Mouse (Mus musculus): ENCODE measurements around the gene Zfp771.

Gene Zfp771

DNA sequence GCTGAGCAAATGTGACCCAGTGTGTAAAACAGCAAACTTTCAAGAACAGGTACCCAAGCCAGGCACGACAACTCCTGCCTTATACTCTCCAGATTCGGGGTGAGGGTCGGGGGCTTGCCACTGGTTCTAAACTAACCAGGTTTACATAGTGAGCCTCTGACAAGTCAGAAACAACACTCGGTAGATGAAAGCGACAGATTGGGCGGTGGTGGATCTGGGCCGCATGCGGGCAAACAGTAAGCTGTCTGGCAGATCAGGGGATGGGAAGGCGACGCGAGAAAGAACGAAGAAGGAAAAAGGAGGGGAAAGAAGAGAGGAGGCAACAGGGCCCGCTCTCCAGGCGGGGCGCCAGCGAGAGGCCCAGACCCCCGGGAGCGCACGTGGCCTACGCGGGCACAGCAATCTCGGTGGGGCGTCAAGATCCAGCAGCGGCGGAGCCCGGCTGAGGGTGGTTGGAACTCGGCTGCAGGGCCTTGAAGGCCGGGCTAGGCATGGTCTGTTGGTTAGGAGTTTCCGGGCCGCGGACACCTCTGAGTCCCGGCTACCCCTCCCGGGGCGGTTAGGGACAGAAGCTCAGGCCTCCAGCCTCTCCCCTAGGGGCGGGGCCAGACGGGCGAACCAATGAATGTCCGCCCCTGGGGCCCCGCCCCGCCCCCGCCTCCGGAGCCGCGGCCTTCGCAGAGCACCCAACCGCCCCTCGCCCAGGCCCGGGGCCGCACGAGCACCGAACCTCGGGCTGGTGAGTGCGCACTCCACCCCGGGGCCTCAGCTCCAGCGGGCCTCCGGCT lies at the start of gene Zfp771:
Gene Zfp771 (plus strand): TSS at position 405 of the 788 bp plus-strand sequence.
- DNase-seq, result peak; percentile 98

DNA sequence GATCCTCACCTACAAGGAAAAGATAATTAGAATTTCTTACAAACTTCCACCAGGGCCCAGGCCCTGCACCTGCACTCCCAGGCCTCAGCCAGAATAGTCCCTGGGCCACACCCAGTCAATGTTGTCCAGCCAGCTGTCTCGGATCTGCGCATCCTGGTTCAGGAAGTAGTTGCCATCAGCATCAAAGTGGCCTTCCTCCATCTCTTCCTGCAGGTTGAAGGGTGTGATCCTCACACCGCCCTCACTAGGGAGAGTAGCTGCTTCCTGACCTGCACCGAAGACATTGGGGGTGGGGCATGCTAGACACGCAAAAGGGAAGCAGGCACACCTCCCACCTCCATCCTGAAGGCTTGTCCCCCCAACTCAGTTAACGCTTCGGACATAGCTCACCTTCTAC lies 49.4 kb upstream of the Zfp771 start:
- DNase-seq, result no peak

DNA sequence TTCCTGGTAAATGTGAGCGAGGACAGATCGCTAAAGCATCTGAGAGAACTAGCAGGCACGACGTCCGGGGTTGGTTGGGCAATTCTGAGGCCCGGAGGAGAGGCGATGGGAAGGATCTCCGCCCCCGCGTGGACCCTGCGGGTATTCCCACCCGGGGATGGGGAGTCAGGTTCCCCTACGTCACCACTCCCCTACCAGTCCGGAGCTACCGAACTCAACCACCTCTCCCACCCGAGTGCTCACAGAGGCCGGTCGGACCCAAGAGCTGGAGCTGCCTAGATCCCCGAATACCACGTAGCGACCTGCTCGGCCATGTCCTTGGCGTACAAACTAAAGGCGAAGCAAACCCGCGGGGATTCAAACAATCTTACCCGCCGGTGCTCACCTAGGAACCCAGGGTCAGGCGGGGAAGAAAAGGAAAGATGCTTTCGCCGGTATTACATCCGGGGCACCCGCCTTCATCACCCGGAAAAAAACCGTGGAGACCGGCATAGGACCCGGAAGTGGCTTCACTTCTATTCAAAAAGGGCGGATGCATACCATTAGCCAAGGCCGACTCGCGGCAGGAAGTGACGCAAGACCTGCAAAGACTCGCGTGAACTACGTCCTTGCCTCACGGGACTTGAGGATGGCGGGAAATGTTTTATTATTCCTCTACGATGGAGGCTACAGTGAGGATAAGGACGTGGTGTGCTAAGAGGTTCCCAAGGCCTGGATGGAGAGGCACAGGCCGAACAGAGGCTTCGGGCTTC lies 48.4 kb upstream of the Zfp771 start, which contains the start of gene Cd2bp2:
Gene Cd2bp2 (minus strand): TSS at position 507 of the 752 bp plus-strand sequence.
- DNase-seq, result peak; percentile 98

GRCm38 (mm10) chr7:127196484-127196883 lies 47.6 kb upstream of the Zfp771 start:
- DNase-seq, result no peak

- peak; percentile 30 for DNase-seq
Observed at GRCm38 (mm10) chr7:127206606-127207005, 37.5 kb upstream of the Zfp771 start.

DNA sequence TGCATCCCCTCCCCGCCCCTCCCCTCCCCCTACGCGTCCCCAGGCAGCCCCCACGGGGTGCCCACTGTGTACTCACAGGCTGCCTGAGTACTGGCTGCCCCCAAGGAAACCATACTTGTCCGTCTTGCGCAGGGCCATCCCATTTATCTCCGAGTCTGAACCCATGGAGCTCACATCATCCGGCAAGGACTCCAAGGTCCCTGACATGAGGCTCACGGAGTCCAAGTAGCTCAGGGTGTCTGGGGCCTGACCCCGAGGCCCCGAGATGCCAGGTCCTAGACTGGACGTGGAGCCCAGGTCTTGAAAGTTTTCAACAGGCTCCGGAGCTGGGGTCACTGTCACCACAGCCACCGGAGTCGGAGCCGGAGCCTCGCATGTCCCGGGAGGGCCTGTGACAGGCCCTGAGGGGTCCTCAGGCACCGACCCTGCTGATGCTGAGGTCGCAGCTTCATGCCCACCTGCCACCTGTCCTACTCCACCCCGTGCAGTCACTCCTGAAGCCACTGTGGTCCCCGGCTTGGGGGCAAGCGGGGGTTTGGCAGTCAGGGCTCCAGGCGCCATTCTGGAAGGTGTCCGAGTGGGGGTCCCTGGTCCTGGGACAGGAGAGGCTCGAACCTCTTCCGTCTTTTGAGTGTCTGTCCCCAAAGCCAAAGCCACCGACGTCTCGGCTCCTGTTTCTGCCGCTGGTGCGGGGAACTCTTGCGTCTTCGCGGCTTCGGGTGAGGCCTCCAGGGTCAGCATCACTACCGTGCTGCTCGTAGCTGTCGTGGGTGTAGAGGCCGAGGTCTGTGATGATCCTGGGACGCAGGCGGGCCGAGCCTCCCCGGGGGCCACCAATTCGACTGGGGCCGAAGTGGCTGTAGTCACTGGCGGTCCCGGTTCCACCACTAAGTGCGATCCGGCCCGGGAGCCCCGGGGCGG lies 36.4 kb upstream of the Zfp771 start:
- DNase-seq, result no peak

- DNase-seq, result no peak
Observed at GRCm38 (mm10) chr7:127208295-127208552, 35.9 kb upstream of the Zfp771 start, which contains the start of gene Tbc1d10b. Gene Tbc1d10b, minus strand, starts transcription at chr7:127208468.

- DNase-seq, result peak; percentile 98
Observed at GRCm38 (mm10) chr7:127208553-127209438, 35.3 kb upstream of the Zfp771 start, which contains the start of gene Mylpf. Gene Mylpf, plus strand, starts transcription at chr7:127208890.

DNA sequence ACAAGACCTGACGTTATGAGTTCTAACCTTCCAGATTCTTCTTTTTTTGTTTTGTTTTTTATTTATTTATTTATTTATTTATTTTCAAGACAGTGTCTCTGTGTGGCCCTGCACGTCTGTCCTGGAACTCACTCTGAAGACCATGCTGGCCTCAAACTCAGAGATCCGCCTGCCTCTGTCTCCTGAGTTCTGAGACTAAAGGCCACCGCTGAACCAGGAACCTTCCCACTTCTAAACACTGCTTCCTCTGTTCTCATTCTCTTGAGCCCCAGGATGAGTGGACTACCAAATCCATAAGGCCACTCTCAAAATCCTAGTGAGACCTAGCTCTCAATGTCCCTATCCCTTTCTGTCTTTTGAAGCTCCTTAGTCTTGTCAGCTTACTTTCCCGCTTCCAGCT lies 34.2 kb upstream of the Zfp771 start:
- DNase-seq, result no peak

GRCm38 (mm10) chr7:127210266-127210665 lies 33.8 kb upstream of the Zfp771 start:
- DNase-seq, result no peak

DNA sequence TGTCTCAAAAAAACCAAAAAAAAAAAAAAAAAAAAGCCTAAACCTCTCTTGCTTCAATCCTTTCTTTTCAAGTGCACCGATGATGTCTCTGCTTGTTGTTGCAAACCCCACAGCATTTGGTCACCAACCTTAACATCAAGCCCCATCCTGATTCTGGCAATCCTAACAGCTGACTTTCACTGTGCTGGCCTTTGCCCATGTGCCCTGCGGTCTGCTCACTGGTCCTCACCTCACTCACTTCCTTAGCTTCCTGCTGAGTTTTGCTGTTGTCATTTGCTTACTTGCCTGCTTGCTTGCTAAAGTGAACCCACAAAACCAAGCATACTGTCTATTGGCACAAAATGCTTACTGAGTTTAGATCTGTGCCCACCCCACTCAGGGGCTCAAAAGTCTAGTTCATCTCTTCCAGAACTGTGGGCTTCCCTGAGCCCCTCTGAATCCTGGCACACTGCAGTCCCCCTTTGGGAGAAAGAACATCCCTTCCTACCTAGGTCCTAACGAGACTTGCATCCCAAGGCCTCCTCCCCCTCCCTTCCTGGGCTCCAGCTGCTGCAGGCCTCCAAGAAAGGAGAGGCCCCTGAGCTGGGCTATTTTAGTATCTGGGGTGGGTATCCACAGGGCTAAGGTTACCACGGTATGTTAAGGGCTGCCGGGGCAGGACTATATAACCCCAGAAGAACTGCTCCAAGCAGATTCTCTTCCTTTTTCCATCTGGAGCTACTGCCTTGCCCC lies 32.9 kb upstream of the Zfp771 start:
- DNase-seq, result no peak

GRCm38 (mm10) chr7:127212432-127213250 lies 31.4 kb upstream of the Zfp771 start:
- no peak for DNase-seq

GRCm38 (mm10) chr7:127213485-127213884 lies 30.6 kb upstream of the Zfp771 start:
- peak; percentile 65 for DNase-seq

DNA sequence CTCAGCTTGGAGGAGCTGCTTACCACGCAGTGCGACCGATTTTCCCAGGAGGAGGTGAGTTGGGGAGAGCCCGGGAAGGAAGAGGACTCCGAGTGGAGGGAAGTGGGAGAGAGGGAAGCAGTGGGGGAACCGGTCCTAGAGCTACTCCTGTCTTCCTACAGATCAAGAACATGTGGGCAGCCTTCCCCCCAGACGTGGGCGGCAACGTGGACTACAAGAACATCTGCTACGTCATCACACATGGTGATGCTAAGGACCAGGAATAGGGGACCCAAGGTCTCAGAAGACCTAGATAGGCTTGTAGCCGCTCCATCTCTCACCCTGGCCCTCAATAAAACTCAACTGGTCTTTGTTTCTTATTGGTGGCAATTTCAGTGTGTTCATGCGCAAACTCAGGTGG lies 30.1 kb upstream of the Zfp771 start:
- no peak for DNase-seq

- no peak for DNase-seq
Observed at GRCm38 (mm10) chr7:127214521-127214920, 29.6 kb upstream of the Zfp771 start.

- peak; percentile 77 for DNase-seq
Observed at GRCm38 (mm10) chr7:127214981-127215871, 28.8 kb upstream of the Zfp771 start.

- no peak for DNase-seq
Observed at GRCm38 (mm10) chr7:127216307-127216706, 27.8 kb upstream of the Zfp771 start.

DNA sequence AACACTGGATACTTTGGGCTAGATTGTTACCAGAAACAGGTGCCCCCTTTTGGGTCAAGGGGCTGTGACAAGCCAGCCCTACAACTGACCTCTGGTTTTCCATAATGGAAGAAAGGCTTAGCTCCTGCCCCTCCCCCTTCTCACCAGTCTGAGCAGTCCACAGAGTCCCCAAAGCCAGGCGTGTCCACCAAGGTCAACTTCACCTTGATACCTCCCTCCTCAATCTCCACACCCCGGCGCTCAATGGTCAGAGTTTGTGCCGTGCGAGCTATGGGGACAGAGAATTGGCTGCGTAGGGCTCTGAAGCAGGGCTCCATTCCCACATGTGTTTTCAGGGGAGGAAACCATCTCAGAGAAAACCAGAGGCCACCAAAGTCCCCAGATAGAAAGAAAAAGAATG lies 26.6 kb upstream of the Zfp771 start:
- DNase-seq, result no peak

Data from lung, postnatal 36 days (tissue).